Mouse (Mus musculus) myocyte (in vitro differentiated cells): ENCODE measurements around the gene Bckdhb.

Source experiments
- MAX ChIP-seq: IDR thresholded peaks from one replicate; pipeline ENCODE4 v1.6.1; 2011; ENCODE audit warnings: low read depth, mild to moderate bottlenecking, control low read depth
- POLR2A ChIP-seq: IDR thresholded peaks from one replicate; pipeline ENCODE4 v1.6.1; 2011; ENCODE audit warnings: low read depth, mild to moderate bottlenecking, control low read depth, moderate library complexity; ENCODE audit not compliant: insufficient read length

DNA sequence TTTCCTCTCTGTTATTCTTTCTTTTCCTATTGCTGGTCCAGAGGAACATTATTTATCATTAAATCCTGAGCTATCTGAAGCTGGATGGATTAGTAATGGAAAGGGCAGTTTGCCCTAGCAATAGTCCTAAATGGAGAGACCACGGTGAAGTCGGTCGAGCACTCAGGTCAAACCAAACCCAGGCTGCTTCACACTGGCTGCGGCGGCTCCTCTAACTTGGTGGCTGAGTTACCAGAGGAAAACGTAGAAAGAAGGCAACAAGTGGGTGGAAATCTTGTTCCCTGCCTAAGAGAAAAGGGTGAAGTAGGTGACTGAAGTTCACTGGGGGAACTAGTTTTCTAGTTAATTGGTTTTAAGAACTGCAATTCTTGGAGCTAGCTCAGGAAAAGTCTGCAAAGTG is 119.2 kb downstream of the Bckdhb start:
- no peak for TF ChIP-seq POLR2A
- TF ChIP-seq MAX, result no peak
